Mouse (Mus musculus) lung, adult 2 months (tissue): Measurements from ENCODE around the gene Ier3.

Experiments used
- CTCF ChIP-seq: fragments of 200-500 bp; IDR thresholded peaks from 2 replicates; pipeline ENCODE4 v1.5.1; 2011; ENCODE audit warnings: mild to moderate bottlenecking, low read length, control low read depth; ENCODE audit not compliant: insufficient read depth
- POLR2A ChIP-seq: fragments of 200-500 bp; IDR thresholded peaks from 2 replicates; pipeline ENCODE4 v1.6.1; 2011; ENCODE audit warnings: low read depth, mild to moderate bottlenecking, control low read depth, low read length, borderline replicate concordance; ENCODE audit errors: extremely low read depth

DNA sequence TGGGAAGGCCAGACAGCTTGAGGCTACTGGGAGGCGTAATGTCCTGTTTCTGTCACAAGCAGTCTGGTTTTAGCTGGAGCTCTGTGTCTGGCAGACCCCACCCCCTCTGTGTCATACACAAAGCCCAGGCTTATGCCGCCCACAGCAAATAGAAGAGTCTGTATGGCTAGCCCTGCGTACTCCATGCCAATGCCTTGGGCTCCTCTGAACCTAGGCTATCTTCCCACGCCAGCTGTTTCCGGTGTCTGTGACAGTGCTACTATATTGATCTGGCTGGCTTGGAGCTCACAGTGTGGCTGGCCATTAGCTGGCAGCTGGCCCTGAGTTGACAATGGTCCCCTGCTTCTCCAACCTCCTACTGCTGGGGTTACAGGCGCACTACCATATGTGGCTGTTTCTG, 37.5 kb upstream of the Ier3 start:
- no peak for TF ChIP-seq CTCF
- no peak for TF ChIP-seq POLR2A
